Mouse (Mus musculus) lung, embryonic 15.5 days (tissue): ENCODE measurements around the gene Padi4. TPM values are rescaled to one million over a fixed set of nuclear protein-coding genes. Genes with fewer than 3 reads are reported as not detected.

Source experiments
- ATAC-seq: fragments of 200-750 bp; cut with Nextera tagmentation; 2 replicates; pipeline ENCODE4 v1.8.0; 2017; ENCODE audit warnings: moderate number of reproducible peaks, borderline replicate concordance; ENCODE audit not compliant: low FRiP score, low TSS enrichment; ENCODE audit errors: extremely low read depth
- H3K27ac ChIP-seq: fragments of 300-500 bp; sonication (generic); 2 replicates; pipeline ENCODE4 v1.5.1; 2015; ENCODE audit warnings: moderate library complexity, mild to moderate bottlenecking, inconsistent platforms
- H3K27me3 ChIP-seq: fragments of 300-500 bp; sonication (generic); 2 replicates; pipeline ENCODE4 v1.6.1; 2015; ENCODE audit warnings: inconsistent platforms
- H3K36me3 ChIP-seq: fragments of 300-500 bp; sonication (generic); 2 replicates; pipeline ENCODE4 v1.6.1; 2015; ENCODE audit warnings: inconsistent platforms
- H3K4me1 ChIP-seq: fragments of 300-500 bp; sonication (generic); 2 replicates; pipeline ENCODE4 v1.6.1; 2015; ENCODE audit warnings: inconsistent platforms
- H3K4me2 ChIP-seq: fragments of 300-500 bp; sonication (generic); 2 replicates; pipeline ENCODE4 v1.6.1; 2015; ENCODE audit warnings: inconsistent platforms, mild to moderate bottlenecking, moderate library complexity
- H3K4me3 ChIP-seq: fragments of 300-500 bp; sonication (generic); 2 replicates; pipeline ENCODE4 v1.5.1; 2015; ENCODE audit warnings: mild to moderate bottlenecking, inconsistent platforms
- H3K9ac ChIP-seq: fragments of 300-500 bp; sonication (generic); 2 replicates; pipeline ENCODE4 v1.6.1; 2015; ENCODE audit warnings: inconsistent platforms
- H3K9me3 ChIP-seq: fragments of 300-500 bp; sonication (generic); 2 replicates; pipeline ENCODE4 v1.6.1; 2016; ENCODE audit warnings: inconsistent platforms
- WGBS: fragments of 180-500 bp; shearing (Covaris S2); methylation state at CpG from one replicate; pipeline ENCODE4 v1.1.7; 2015; 5-methylcytosine and 5-hydroxymethylcytosine counted together
- polyA plus RNA-seq: library from polyadenylated mRNA; unstranded; fragments of >200 nt; fragmentation: Nextera tagmentation; extraction: Ambion mirVana; gene quantifications from 2 replicates; pipeline ENCODE4 v1.2.1, GENCODE M21; 2015

Gene Padi4
- polyA plus RNA-seq = 1.8 and 2.1 TPM in 2 replicates

DNA sequence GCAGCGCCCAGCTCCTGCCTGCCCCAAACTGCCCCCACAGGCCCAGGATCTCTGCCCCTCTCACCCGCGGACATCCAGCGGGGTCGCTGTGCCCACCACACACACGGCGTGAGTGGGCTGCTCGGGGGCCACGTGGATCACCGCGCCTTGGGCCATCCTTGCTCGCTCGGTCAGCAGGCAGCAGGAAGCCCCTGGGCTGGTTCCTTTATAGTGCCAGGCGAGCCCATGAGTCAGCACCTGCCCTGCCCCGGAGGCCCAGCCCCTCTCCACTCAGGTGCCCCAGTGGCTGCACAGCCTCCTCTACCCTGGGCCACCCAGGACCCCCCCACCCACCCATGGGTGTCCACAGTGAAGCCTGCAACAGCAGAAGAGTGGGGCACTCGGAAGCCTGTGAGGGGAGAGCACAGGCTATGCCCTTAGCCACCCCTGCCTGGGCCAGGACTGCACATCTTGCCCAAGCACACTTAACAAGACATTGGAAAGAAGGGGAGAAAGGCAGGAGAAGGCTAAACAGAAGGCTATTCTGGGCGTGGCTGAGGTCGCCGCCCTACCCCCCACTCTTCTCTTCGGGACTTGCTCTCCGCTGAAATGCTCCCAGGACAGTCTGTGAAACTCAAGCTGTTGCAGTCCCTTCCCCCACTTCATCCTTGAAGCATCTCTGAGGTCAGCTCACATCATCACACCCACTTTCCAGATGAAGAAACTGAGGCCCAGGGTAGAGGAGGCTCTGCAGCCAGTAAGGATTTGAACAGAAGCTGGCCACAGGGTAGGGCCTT is at the start of gene Padi4:
Gene Padi4, minus strand, starts transcription at position 212 of the 776 bp plus-strand sequence.
- Histone ChIP-seq H3K9ac (no peak within 1 kb of the TSS), H3K27me3 (no peaks in the 10 kb centered on the region), H3K27ac (no peak within 1 kb of the TSS), H3K4me1 (peaks cover 13% of the 10 kb centered on the region; the same call in 1 of the 2 replicates), H3K4me3 (no peak within 1 kb of the TSS), H3K9me3 (no peaks in the 10 kb centered on the region), H3K4me2 (no peak within 1 kb of the TSS), H3K36me3 (no peaks in the 10 kb centered on the region)
- WGBS = 79% methylated on average over 21 of the region's 21 CpGs
- no peak for ATAC-seq

DNA sequence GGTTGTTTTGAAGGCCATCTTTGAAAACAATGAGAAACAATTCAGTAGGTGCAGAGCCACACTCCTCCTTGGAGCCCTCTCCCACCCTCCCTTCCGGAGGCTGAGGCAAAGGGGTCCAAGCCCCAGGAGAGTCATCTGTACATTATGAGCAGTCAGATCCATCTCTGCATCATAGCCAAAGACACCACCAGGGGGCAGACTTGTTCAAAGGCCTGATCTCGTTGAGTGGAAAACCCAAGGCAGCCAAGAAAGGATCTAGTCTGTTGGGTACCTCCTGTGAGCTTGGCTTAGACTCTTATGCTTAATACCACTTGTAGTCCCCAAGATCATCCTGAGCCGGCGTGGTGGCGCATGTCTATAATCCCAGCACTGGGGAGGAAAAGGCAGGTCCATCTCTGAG is 48.0 kb upstream of the Padi4 start:
- Histone ChIP-seq H3K4me1 (no peaks in the 10 kb centered on the region), H3K27ac (no peak overlapping the region), H3K4me2 (no peak overlapping the region), H3K9me3 (no peaks in the 10 kb centered on the region), H3K4me3 (no peak overlapping the region), H3K27me3 (no peaks in the 10 kb centered on the region), H3K9ac (no peak overlapping the region), H3K36me3 (no peaks in the 10 kb centered on the region)
- ATAC-seq = no peak
- 70% methylated on average over 5 of the region's 5 CpGs for WGBS

DNA sequence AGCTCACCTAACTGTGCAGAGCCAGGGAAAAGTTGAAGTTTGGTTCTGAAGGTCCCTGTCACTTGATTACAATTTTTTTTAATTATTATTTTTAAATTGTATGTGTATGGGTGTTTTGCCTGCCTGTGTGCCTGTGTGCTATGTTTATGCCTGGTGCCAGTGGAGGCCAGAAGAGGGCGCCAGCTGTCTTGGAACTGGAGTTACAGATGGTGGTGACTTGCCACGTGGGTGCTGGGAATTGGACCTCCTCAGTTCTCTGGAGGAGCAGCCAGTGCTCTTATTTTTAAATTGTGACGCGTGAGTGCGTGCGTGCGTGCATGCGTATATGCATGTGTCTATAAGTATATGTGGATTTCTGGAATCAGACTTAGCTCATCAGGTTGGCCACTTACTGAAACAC is 43.4 kb upstream of the Padi4 start:
- H3K4me3 ChIP-seq = no peak overlapping the region
- H3K4me1 ChIP-seq = peaks cover 12% of the 10 kb centered on the region
- H3K27ac ChIP-seq = no peak overlapping the region
- no peaks in the 10 kb centered on the region for H3K27me3 ChIP-seq
- no peak for ATAC-seq
- no peaks in the 10 kb centered on the region for H3K9me3 ChIP-seq
- 91% methylated on average over 8 of the region's 8 CpGs for WGBS
- H3K36me3 ChIP-seq = no peaks in the 10 kb centered on the region
- no peak overlapping the region for H3K4me2 ChIP-seq
- H3K9ac ChIP-seq = no peak overlapping the region

DNA sequence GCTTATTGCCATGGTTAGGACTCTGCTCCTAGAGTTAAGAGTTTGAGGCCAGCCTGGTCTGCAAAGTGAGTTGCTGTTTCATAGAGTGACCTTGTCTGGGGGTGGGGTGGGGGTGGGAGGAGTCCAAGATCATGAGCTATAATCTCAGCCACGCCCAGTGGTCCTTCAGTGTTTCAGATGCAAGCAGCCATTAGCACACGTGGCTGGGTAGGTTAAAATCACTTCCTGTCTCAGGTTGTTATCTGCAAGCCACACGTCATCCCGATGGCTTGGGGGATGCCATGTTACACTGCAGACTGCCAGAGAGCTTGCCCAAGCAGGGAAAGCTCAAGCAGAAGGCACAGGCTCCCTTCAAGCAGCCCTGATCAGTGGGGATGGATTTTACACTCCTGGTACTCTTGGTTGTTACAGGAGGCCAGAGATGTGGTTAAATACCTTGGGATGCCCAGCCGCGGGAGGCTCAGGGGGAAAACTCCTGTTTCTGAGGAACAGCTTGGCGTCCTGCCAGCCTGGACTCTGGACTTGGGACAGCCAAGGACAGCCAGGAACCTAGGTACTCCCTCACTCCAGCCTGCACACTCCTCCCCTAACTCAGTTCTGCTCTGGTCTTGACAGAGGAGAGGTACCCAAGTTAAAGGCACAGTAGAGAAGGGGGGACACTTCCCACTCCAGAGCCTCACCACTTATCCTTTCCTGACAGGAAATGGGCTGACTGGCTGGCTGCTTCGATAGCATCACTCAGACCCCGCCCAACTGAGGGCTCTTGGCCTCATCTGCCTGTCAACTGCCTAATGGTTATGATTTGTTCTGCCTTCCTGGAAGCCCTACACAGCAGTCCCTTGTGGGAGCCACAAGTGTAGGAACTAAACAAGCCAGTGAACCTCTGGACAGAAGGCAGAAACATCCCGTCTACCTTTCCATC is 42.2 kb upstream of the Padi4 start:
- Histone ChIP-seq H3K9me3 (no peaks in the 10 kb centered on the region), H3K4me3 (no peak overlapping the region), H3K27me3 (no peaks in the 10 kb centered on the region; the same call in 1 of the 2 replicates), H3K4me2 (no peak overlapping the region), H3K4me1 (peaks cover 12% of the 10 kb centered on the region), H3K36me3 (no peaks in the 10 kb centered on the region), H3K27ac (no peak overlapping the region), H3K9ac (no peak overlapping the region)
- ATAC-seq = no peak
- 20% methylated on average over 10 of the region's 10 CpGs for WGBS

DNA sequence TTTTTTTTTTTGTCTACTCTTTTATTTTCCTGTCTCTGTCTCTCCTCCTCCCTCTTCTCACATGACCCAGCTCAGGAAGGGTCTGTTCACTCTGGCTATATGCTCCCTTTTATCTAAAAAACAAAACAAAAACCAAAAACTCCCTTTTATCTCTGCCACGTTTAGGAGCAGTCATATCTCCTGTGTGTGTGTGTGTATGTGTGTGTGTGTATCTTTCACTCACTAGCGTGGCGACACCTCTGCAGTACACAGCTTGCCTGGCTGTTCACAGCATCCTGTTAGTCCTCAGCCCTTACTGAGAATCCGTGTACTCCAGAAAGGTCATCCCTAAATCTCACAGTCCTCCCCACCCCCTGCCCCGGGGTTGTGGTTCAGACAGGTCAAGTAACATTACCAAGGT is 41.5 kb upstream of the Padi4 start:
- no peak overlapping the region for H3K4me3 ChIP-seq
- H3K9me3 ChIP-seq = no peaks in the 10 kb centered on the region
- H3K4me1 ChIP-seq = peaks cover 12% of the 10 kb centered on the region
- no peak for ATAC-seq
- H3K27me3 ChIP-seq = no peaks in the 10 kb centered on the region; the same call in 1 of the 2 replicates
- H3K36me3 ChIP-seq = no peaks in the 10 kb centered on the region
- WGBS = 52% methylated on average over 5 of the region's 5 CpGs
- H3K9ac ChIP-seq = no peak overlapping the region
- H3K4me2 ChIP-seq = no peak overlapping the region
- no peak overlapping the region for H3K27ac ChIP-seq

DNA sequence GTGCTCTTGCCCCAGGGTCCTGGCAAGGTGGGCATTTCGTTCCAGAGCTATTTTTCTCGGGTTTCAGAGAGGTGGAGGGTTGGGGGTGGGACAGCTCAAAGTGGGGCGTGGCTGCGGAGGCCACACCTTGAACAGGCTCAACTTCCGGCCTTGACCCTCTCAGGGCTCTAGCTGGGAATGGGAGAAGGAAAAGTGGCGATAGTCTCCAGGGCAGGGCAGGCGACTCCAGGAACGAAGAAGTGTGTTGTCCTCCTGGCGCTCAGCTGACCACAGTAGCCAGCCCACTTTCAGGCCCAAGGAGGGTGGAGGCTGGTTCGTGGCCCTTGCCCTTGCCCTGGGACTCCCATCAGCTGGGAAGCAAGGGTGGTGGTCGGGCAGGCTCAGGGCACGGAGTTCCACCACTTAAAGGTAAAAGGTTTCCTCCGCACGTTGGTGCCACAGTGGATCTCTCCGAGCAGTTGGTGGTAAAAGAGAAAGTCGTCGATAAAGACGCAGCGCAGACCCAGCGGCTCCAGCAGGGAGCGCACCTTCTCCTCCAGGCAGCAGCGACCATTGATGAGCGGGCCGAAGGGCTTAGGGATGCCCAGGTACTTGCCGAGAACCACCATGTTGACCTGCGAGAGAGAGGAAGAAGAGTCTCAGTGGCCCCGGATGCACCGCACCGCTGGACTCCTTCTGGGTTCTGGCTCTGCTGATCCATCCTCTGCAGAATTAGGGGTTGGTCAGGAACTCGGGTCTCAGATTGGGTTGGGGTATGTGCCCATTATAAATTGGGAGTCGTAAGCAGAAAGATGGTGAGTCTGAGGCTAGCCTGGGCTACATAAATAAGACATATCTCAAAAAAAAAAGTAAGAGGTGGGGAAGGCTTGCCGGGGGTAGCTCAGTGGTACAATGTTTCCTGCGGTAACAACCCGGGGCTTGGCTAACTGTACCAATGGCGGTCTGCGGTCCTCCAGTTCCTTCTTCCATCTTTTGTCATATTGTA is 40.5 kb upstream of the Padi4 start:
- Histone ChIP-seq H3K36me3 (no peaks in the 10 kb centered on the region), H3K9me3 (no peaks in the 10 kb centered on the region), H3K4me1 (peaks cover 12% of the 10 kb centered on the region), H3K27ac (peak overlapping the region; percentile 54), H3K4me2 (peak overlapping the region; percentile 69), H3K4me3 (peak overlapping the region; percentile 38), H3K27me3 (no peaks in the 10 kb centered on the region; the same call in 1 of the 2 replicates), H3K9ac (peak overlapping the region; percentile 39)
- 28% methylated on average over 36 of the region's 36 CpGs for WGBS
- peak; percentile 41 for ATAC-seq

DNA sequence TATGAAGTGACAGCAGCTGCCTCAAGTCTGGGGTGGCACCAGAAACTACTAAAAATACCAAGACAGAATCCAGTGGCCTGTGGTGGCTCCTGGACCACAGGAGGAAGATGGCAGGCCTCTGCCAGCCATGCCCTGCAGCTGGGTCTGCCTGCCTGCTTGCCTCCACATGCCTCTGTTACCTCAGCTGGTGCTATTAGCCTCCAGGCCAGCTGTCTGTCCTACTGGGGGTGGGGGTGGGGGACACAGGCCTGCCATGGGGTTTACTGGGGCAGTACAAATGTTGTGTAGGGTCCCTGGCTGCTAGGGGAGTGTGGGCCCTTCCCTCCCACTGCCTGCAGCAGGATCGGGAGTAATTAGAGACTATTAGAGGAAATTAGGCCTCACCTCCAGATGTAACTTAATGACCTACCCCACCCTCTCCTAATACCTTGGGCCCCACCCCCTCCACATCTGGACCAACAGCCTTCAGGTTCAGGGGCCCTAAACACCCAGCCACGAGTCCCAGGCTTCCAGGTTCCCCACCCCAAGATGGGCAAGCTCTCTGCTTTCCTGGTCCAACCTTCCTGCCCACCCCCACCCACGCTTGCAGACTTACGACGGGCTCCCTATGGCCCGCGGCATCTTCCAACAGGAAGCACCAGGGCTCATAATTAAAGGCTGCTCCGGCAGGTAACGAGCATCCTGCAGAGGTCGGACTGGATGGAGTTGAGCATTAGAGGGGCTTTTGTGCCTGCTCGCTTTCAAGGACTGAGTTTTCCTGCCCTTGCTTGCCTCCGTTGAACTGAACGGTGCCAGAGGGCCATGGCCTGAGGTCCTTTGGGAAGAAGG is 39.5 kb upstream of the Padi4 start:
- Histone ChIP-seq H3K27ac (0 out of 2 replicates have a peak overlapping the region, but pooled peaks have one; percentile 54), H3K36me3 (no peaks in the 10 kb centered on the region), H3K4me2 (peak overlapping the region; percentile 69), H3K4me1 (peaks cover 12% of the 10 kb centered on the region), H3K4me3 (peak overlapping the region; percentile 38), H3K9ac (no peak overlapping the region), H3K9me3 (no peaks in the 10 kb centered on the region), H3K27me3 (no peaks in the 10 kb centered on the region; the same call in 1 of the 2 replicates)
- ATAC-seq = no peak
- 30% methylated on average over 13 of the region's 13 CpGs for WGBS

DNA sequence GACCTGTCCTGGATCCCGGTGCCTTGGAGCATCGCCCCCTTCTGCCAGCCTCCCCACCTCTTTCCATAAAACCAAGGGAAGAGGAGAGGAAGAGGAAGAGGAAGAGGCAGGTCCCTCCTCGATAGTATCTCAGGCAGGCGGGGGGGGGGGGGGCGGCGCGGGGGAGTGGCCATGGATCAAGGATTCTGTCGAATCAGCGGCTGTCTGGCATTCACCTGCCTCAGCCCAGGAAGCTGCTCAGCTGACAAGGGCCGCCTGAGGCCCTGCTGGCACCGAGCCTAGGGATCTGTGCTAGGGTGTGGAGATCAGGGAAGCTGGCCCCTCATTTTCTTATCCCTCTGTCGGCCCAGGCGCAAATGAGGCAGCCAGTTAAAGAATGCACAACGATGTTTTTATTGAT is 38.6 kb upstream of the Padi4 start:
- H3K9ac ChIP-seq = no peak overlapping the region
- ATAC-seq = no peak
- no peaks in the 10 kb centered on the region for H3K36me3 ChIP-seq
- H3K27me3 ChIP-seq = no peaks in the 10 kb centered on the region; the same call in 1 of the 2 replicates
- 18% methylated on average over 9 of the region's 14 CpGs for WGBS
- no peaks in the 10 kb centered on the region for H3K9me3 ChIP-seq
- H3K4me1 ChIP-seq = peaks cover 12% of the 10 kb centered on the region
- no peak overlapping the region for H3K27ac ChIP-seq
- H3K4me2 ChIP-seq = no peak overlapping the region
- no peak overlapping the region for H3K4me3 ChIP-seq

DNA sequence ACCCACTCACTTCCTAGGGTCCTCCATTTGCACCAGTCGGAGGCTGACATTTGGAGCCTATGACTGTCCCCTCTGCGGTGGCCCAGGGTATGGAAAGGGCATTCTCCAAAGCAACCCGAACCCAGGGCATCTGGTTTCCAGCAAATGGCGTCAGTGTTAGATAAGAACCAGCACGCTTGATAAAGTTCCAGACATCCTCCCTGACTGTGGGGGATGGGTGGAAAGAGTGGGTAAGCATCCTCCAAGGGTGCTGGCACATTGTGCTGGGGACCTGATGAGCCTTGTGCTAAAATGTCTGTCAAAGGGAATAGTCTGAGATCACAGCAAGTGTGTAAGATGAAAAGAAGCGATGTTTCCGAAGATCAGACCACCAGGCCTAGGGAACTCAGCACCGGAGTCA is 38.2 kb upstream of the Padi4 start:
- H3K9me3 ChIP-seq = no peaks in the 10 kb centered on the region
- no peaks in the 10 kb centered on the region; the same call in 1 of the 2 replicates for H3K27me3 ChIP-seq
- no peak overlapping the region for H3K4me2 ChIP-seq
- H3K27ac ChIP-seq = no peak overlapping the region
- no peak overlapping the region for H3K9ac ChIP-seq
- no peaks in the 10 kb centered on the region for H3K36me3 ChIP-seq
- peaks cover 12% of the 10 kb centered on the region for H3K4me1 ChIP-seq
- no peak overlapping the region for H3K4me3 ChIP-seq
- ATAC-seq = no peak
- 40% methylated on average over 8 of the region's 8 CpGs for WGBS

DNA sequence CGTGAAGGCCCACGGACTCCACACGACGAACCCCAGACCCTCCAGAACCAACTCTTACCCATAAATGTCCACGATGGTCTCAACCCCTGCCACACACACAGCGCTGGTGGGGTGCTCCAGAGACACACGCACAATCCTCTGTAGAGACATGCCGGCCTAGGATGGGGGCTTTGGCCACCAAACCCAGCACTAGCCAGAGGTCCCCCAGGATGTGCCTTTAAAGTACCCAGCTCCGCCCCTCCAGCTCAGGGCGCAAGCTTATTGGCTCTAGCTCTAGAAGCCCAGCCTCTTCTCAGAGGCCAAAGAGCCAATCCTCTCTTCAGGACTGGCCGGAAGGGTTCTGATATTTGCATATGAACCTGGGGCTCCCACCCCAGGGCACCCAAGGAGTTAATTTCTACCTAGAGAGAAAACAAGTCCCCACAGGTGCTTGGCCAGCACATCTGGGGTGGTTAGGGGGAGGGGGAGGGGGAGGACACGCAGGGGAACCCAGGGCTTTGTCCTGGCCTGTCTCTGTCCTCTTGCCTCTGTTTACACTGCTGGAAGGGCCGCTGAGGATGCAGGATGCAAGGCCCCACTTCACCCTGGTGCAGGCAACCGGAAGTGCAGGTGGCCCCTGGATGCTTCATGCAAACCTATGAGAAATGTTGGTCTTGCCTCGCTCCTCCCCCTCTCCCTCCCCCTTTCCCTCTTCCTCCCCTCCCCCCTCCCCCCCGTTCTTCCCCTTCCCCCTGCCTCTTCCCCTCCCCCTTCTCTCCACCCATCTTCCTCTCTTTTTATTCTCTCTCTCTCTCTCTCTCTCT is 36.6 kb upstream of the Padi4 start, which contains the start of gene Padi3:
Gene Padi3, minus strand, starts transcription at position 191 of the 803 bp plus-strand sequence.
- H3K9ac ChIP-seq = no peak within 1 kb of the TSS
- no peak within 1 kb of the TSS for H3K27ac ChIP-seq
- no peak for ATAC-seq
- H3K4me1 ChIP-seq = 0 out of 2 replicates have a peak, but pooled peaks cover 2% of the 10 kb centered on the region
- H3K4me2 ChIP-seq = no peak within 1 kb of the TSS
- no peak within 1 kb of the TSS for H3K4me3 ChIP-seq
- H3K36me3 ChIP-seq = no peaks in the 10 kb centered on the region
- no peaks in the 10 kb centered on the region for H3K9me3 ChIP-seq
- WGBS = 69% methylated on average over 16 of the region's 16 CpGs
- no peaks in the 10 kb centered on the region; the same call in 1 of the 2 replicates for H3K27me3 ChIP-seq
